Mouse (Mus musculus): ENCODE data around the gene Abcg3. TPM values are rescaled to one million over a fixed set of nuclear protein-coding genes. Genes with fewer than 3 reads are reported as not detected.

The Abcg3 gene
- total RNA-seq (2023), result 8.1 to 9.5 TPM (median 9.4 TPM) in 4 replicates

DNA sequence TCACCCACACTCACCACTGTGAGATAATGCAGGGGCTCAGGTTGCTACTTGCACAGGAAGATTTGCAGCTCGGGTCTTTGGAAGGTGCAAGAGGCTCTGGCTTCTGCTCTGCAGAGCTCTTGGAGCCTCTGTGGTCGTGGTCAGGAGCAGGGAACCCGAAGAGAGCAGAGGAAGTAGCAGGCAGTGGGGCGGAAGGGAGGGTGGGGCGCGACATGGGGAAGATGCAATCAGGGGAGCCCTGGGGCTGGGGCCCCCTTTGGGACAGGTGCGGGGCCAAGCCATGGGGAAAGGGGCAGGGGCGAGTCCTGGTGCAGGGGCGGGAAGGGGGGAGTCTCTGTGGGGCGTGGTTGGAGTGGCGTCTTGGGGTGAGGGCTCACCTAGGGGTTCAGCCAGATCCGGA lies at the start of gene Abcg3:
Gene Abcg3, minus strand, starts transcription at position 184 of the 400 bp plus-strand sequence.

Other genes starting within 250 kb of the Abcg3 start
- 6.3 to 7.7 TPM (median 6.6 TPM) in 4 replicates for gene Zfp951, start 122.6 kb downstream of the Abcg3 start, total RNA-seq (2023)
- 96.9 to 106 TPM (median 104 TPM) in 4 replicates for gene Gbp9, start 156.8 kb upstream of the Abcg3 start, total RNA-seq (2023)
- 18.3 to 21.0 TPM (median 18.7 TPM) in 4 replicates for gene Gbp8, start 156.8 kb upstream of the Abcg3 start, total RNA-seq (2023)
- gene Gbp4, start 156.9 kb upstream of the Abcg3 start, total RNA-seq (2023), result 76.0 to 81.3 TPM (median 78.3 TPM) in 4 replicates

Measured in B cell, adult 62 days (primary cell).